Mouse (Mus musculus) common myeloid progenitor, adult 5-6 weeks (primary cell): Measurements from ENCODE around the gene Sp6. TPM values are rescaled to one million over a fixed set of nuclear protein-coding genes. Genes with fewer than 3 reads are reported as not detected.

Experiments
- ATAC-seq: replicated peaks from 2 replicates; pipeline ENCODE4 v1.8.0; 2016; ENCODE audit warnings: low read depth, mild to moderate bottlenecking, moderate TSS enrichment, inconsistent platforms; ENCODE audit not compliant: poor library complexity, severe bottlenecking
- total RNA-seq: library from RNA; stranded (forward); fragments of 200-1000, 187-1606 nt; gene quantifications from 2 replicates; pipeline ENCODE4 v1.2.3, GENCODE M21; 2017

Gene Sp6
- total RNA-seq, 1 experiment from 2014 or later, result 0.59 TPM

GRCm38 (mm10) chr11:97049492-97050085 lies 36.4 kb downstream of the Sp6 start:
- no peak for ATAC-seq

GRCm38 (mm10) chr11:97050216-97050943 lies 37.2 kb downstream of the Sp6 start, which contains the start of gene Osbpl7:
TSS of gene Osbpl7 (plus strand) at chr11:97050628.
- peak; percentile 91 for ATAC-seq

GRCm38 (mm10) chr11:97050944-97051586 lies 37.9 kb downstream of the Sp6 start:
- no peak for ATAC-seq

- ATAC-seq, result peak; percentile 23; the same call in 1 of the 2 replicates
These were observed 39.0 kb downstream of the Sp6 start for GRCm38 (mm10) chr11:97052219-97052646.

DNA sequence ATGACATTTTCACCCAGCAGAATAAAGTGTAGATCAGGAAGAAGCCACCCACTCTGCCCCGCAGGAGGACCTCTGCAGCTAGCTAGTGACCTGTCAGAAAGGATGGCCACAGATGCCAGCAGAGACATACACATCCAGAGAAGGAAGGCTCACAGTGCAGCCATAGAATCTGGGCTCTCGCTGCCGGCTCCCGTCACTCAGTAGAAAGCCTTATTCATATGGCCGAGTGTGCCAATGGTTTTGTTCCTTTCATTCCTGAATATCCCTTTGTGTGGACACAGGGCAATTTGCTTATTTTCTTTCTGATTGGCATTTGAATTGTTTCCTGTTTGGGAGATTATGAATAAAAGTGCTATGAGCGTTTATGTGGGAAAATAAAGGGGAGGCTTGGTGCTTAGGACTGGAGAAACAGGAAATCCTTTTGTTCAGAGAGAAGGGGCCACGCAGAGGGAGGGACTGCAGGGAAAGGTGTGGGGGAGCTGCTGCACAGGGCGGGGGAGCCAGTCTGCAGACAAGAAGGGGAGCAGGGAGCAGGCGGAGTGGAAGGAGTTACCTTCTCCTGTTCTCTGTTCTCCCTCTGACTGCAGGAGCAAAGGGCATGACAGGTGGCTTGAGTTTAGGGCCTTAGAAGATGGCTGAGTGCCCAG lies 50.2 kb downstream of the Sp6 start:
- ATAC-seq, result no peak

DNA sequence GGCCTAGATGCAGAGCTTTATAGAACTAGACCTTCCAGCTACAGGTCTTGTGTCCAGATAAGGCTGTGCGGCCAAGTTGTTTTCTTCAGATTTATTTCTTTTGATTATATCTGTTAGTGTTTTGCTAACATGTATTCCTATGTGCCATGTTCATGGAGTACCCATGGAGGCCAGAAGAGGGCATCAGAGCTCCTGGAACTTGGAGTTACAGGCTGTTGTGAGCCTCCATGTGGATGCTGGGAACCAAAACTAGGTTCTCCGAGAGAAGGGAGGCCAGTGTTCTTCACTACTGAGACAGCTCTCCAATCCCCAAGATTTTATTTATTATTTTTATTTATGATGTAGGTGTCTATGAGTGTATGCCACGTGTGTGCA lies 50.7 kb downstream of the Sp6 start:
- no peak for ATAC-seq

DNA sequence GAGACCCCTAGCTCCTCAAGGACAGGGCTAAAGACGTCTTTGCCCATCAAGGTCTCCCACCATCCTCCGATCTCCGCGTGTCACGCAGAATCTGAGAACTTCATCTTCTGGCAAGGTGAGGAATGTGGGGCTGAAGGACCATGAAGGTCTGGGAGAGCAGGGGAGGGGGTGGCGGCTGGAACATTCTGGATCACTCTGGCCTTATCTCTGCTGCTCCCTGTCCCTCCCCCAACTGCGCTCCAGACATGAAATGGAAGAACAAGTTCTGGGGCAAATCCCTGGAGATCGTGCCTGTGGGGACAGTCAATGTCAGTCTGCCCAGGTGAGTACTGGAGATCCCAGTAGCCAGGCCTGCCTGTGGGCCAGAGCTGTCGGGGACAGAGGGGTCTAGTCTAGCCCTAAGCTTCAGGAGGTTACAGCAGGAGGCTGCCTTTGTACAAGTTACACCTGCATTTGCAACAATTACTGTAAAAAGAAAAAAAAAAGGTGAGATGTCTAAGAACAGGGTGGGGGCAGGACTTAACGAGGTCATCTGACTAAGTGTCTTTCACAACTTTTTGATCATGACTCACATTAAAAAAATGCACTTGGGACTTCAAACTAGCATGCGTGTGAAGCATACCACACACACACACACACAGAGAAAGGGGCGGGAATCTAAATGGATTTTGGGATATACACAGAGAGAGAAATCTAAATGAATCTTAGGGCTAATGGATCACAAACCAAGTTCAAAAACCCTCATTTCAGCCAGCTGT lies 52.5 kb downstream of the Sp6 start:
- ATAC-seq, result no peak

DNA sequence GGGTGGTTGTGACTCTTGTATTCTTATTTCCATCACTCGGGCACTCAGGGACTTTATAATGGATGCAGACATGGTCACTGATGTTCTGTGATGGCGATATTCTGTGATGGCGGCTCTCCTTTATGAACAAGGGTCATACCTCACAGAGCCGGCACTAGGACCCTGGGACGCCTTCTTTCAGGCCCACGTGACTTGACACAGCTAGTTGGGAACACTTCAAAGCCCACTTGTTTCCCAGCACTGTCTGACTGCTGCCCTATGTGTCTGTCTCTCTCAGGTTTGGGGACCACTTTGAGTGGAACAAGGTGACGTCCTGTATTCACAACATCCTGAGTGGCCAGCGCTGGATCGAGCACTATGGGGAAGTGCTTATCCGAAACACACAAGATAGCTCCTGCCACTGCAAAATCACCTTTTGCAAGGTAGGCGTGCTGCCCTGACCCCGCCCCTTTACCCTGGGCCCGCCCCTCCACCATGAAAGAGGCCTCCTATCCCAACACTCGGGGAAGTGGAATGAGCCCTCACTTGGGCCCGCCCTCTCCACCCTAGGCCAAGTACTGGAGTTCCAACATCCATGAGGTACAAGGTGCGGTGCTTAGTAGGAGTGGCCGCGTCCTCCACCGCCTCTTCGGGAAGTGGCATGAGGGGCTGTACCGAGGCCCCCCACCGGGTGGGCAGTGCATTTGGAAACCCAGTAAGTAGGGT lies 53.6 kb downstream of the Sp6 start:
- ATAC-seq, result no peak

DNA sequence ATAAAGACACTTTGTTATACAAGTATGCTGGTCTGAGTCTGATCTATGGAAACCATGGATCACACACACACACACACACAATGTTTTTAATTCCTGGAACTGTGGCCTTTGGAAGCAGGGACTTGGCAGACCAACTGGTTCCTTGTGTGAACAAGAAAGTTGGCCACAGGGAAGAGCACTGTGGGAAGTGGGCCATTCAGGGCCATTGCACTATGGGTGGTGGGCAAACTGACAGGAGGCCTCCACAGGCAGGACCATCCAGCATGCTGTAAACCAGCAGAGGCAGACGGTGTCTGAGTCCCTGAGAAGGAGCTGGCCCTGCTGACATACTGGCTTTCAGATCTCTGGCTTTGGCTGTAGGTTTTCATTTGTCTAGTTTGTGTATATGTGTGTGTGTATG lies 56.1 kb downstream of the Sp6 start:
- ATAC-seq, result no peak

DNA sequence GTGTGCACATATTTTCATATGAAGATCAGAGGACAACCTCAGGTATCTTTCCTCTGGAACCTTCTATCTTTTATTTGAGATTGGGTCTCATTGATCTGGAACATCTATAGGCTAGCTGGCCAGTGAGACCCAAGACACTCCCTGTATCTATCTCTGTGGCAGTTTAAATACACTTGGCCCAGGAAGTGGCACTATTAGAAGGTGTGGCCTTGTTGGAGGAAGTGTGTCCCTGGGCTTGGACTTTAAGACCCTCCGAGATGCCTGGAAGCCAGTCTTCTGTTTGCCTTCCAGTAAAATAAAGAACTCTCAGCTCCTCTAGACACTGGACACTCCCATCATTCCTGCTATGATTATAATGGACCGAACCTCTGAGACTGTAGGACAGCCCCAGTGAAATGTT lies 56.6 kb downstream of the Sp6 start:
- ATAC-seq, result no peak

DNA sequence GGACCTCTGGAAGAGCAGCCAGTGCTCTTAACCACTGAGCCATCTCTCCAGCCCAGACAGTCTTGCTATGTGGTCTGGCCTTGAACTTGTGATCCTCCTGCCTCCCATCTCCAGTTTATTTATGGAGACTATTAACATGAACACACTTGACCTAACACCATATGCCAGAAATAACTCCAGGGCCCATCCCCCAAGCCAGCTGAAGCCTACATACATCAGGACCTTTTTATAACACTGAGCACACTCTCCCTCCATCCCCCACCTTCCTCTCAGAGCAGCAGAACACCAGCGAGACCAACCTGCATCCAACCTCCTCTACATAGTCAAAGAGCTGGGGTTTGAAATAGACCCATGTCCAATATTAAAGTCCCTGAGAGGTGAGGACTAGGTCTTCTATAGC lies 57.9 kb downstream of the Sp6 start:
- no peak for ATAC-seq

DNA sequence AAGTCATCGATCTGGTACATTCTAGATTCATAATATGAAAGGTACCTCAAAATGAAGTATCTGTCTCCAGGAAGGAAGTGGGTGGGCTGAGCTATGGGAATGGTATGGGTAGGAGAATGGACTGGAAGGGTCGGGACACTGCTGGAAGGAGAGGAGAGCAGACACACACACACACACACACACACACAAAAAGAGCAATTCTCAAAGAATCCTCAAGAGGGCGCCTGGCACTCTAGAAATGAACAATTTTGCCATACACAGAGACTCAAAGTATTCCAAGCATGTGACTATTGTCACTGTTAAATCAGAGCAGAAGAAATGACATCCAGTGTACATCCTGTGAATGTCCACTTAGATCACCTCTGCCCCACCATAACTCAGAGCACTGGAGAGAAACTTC lies 59.3 kb downstream of the Sp6 start:
- ATAC-seq, result peak; percentile 68

- no peak for ATAC-seq
These were observed 61.0 kb downstream of the Sp6 start for GRCm38 (mm10) chr11:97074235-97074634.

Other genes starting within 250 kb of the Sp6 start
- gene Snx11, start 235.8 kb upstream of the Sp6 start, total RNA-seq, result 9.5 and 14.8 TPM in 2 replicates
- 94.1 and 108 TPM in 2 replicates for gene Cbx1, start 224.3 kb upstream of the Sp6 start, total RNA-seq
- gene Nfe2l1, start 183.4 kb upstream of the Sp6 start, total RNA-seq, result 43.3 and 48.5 TPM in 2 replicates
- 1.6 and 8.9 TPM in 2 replicates for gene Copz2, start 163.5 kb upstream of the Sp6 start, total RNA-seq
- 38.2 and 47.8 TPM in 2 replicates for gene Cdk5rap3, start 96.9 kb upstream of the Sp6 start, total RNA-seq
- 0.58 TPM in 1 of 2 replicates, not detected in the other for gene Prr15l, start 85.3 kb upstream of the Sp6 start, total RNA-seq
- gene Pnpo, start 69.4 kb upstream of the Sp6 start, total RNA-seq, result 24.8 and 31.9 TPM in 2 replicates
- 3.2 and 3.6 TPM in 2 replicates for gene Sp2, start 30.4 kb upstream of the Sp6 start, total RNA-seq
- 18.4 and 21.5 TPM in 2 replicates for gene Scrn2, start 16.5 kb downstream of the Sp6 start, total RNA-seq
- gene Lrrc46, start 28.0 kb downstream of the Sp6 start, total RNA-seq, result 0.64 and 2.0 TPM in 2 replicates
- gene Mrpl10, start 28.2 kb downstream of the Sp6 start, total RNA-seq, result 15.2 and 17.0 TPM in 2 replicates
- 8.2 and 11.1 TPM in 2 replicates for gene Osbpl7, start 37.2 kb downstream of the Sp6 start, total RNA-seq
- 0.59 TPM in 1 of 2 replicates, not detected in the other for gene Tbx21, start 101.9 kb downstream of the Sp6 start, total RNA-seq
- 0.78 and 2.5 TPM in 2 replicates for gene Tbkbp1, start 138.1 kb downstream of the Sp6 start, total RNA-seq
- 350 and 405 TPM in 2 replicates for gene Kpnb1, start 174.5 kb downstream of the Sp6 start, total RNA-seq